Mouse (Mus musculus) forebrain, embryonic 15.5 days (tissue): ENCODE data around the gene Hells. TPM values are rescaled to one million over a fixed set of nuclear protein-coding genes. Genes with fewer than 3 reads are reported as not detected.

ENCODE experiments used
- ATAC-seq: fragments of 200-750 bp; cut with Nextera tagmentation; replicated peaks from 2 replicates; pipeline ENCODE4 v1.8.0; 2017; ENCODE audit warnings: mild to moderate bottlenecking, moderate TSS enrichment, moderate library complexity
- H3K27ac ChIP-seq: fragments of 300-500 bp; sonication (generic); replicated peaks from 2 replicates; pipeline ENCODE4 v1.5.1; 2015; ENCODE audit warnings: mild to moderate bottlenecking, inconsistent platforms
- H3K27me3 ChIP-seq: fragments of 300-500 bp; sonication (generic); 2 replicates; pipeline ENCODE4 v1.6.1; 2015; ENCODE audit warnings: inconsistent platforms
- H3K36me3 ChIP-seq: fragments of 300-500 bp; sonication (generic); 2 replicates; pipeline ENCODE4 v1.6.1; 2015; ENCODE audit warnings: mild to moderate bottlenecking, inconsistent platforms
- H3K4me1 ChIP-seq: fragments of 300-500 bp; sonication (generic); 2 replicates; pipeline ENCODE4 v1.6.1; 2015; ENCODE audit warnings: inconsistent platforms
- H3K4me2 ChIP-seq: fragments of 300-500 bp; sonication (generic); replicated peaks from 2 replicates; pipeline ENCODE4 v1.6.1; 2015; ENCODE audit warnings: mild to moderate bottlenecking, inconsistent platforms
- H3K4me3 ChIP-seq: fragments of 300-500 bp; sonication (generic); 2 replicates; pipeline ENCODE4 v1.5.1; 2015; ENCODE audit warnings: mild to moderate bottlenecking, inconsistent platforms
- H3K9ac ChIP-seq: fragments of 300-500 bp; sonication (generic); replicated peaks from 2 replicates; pipeline ENCODE4 v1.6.1; 2015; ENCODE audit warnings: mild to moderate bottlenecking, inconsistent platforms
- H3K9me3 ChIP-seq: fragments of 300-500 bp; sonication (generic); 2 replicates; pipeline ENCODE4 v1.6.1; 2016; ENCODE audit warnings: inconsistent platforms
- WGBS: fragments of 180-500 bp; shearing (Covaris S2); methylation state at CpG from one replicate; pipeline ENCODE4 v1.1.7; 2015; ENCODE audit warnings: mixed read lengths; 5-methylcytosine and 5-hydroxymethylcytosine counted together
- microRNA-seq: library from miRNA; unstranded; fragments of <30 nt; microRNA quantifications from one replicate; pipeline ENCODE4, GENCODE M21; 2016
- polyA plus RNA-seq: library from polyadenylated mRNA; unstranded; fragments of >200 nt; fragmentation: Nextera tagmentation; extraction: Ambion mirVana; gene quantifications from 2 replicates; pipeline ENCODE4 v1.2.1, GENCODE M21; 2015

The Hells gene
- polyA plus RNA-seq, 1 experiment from 2014 or later: 20.8 TPM

DNA sequence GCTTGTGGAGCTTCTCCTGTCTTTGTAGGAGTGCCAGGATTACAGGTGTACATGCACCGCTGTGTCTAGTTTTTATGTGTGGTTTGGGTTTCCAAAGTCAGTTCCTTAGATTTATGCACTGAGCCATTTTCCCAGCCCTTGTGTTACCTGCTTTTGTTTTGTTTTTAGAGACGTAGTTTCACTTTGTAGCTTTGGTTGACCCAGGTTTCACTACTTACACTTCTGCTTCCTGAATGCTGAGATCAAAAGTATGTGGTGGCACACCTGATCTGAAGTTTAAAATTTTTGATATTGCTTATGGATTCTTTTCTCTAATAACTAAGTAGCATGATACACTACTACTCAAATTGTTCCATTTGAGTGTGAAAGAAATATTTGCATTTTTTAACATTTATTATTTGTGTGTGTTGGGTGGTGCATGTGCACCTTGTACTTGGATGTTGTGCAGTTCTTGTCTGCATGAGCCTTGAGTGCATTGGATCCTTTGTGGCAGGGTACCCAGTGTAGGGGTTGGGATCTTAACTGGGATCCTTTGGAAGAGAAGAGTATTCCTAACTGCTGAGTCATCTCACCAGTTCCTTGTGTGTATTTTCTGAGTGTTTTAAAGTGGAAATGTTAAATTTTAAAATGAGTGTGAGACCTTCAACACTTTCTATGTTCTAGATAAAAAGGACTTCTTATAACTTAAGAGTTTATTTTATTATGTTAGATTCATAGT is 14.0 kb downstream of the Hells start:
- Histone ChIP-seq H3K27ac (no peak overlapping the region), H3K36me3 (peaks cover 6% of the 10 kb centered on the region), H3K4me2 (no peak overlapping the region), H3K9ac (no peak overlapping the region), H3K9me3 (no peaks in the 10 kb centered on the region), H3K4me1 (no peaks in the 10 kb centered on the region), H3K4me3 (no peak overlapping the region), H3K27me3 (no peaks in the 10 kb centered on the region)
- no peak for ATAC-seq
- 86% methylated on average over 2 of the region's 2 CpGs for WGBS

DNA sequence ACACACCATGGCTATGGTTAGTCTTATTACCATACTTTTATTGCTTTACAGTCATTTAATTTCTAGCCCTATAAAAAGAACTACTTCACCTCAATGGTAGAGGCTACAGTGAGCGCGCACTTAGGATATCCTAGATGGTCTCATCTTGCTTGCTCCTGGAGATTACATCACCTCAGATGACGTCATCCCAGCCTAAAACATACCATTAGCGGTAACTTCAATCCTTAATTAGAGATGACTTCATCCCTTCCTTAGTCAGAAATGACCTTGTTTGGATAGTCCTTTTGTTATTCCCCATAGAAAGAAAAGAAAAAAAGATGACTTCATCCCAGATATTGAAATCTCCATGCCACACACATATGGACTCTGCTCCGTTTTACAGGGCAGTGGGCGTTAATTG is 40.0 kb downstream of the Hells start:
- 64% methylated on average over 6 of the region's 6 CpGs for WGBS
- no peak overlapping the region for H3K4me2 ChIP-seq
- H3K27me3 ChIP-seq: no peaks in the 10 kb centered on the region
- no peaks in the 10 kb centered on the region for H3K4me1 ChIP-seq
- no peak for ATAC-seq
- no peak overlapping the region for H3K27ac ChIP-seq
- H3K9ac ChIP-seq: no peak overlapping the region
- no peak overlapping the region for H3K4me3 ChIP-seq
- H3K9me3 ChIP-seq: no peaks in the 10 kb centered on the region
- H3K36me3 ChIP-seq: peaks cover 3% of the 10 kb centered on the region; the same call in 1 of the 2 replicates

DNA sequence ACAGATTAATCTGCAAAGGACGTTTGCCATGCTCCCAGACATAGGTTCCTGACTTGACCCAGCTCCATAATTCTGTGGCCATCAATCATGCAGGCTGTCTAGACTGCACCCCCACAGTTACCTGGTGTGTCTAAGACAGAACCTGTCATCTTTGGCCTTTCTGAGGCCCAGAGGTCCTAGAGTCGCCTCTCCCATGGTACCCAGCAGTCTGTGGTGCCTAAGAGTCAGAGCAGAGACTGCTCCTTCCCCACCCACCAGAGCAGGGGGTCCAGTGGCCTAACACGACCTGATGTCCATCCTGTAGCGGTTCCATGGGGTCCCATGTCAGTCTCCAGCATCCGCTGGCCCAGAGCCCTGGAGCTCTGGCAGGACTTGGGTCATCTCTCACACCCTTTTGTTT is 41.9 kb downstream of the Hells start:
- no peak overlapping the region for H3K9ac ChIP-seq
- H3K27ac ChIP-seq: no peak overlapping the region
- no peaks in the 10 kb centered on the region for H3K4me1 ChIP-seq
- no peaks in the 10 kb centered on the region for H3K9me3 ChIP-seq
- no peak overlapping the region for H3K4me2 ChIP-seq
- no peaks in the 10 kb centered on the region for H3K27me3 ChIP-seq
- no peak overlapping the region for H3K4me3 ChIP-seq
- 87% methylated on average over 5 of the region's 5 CpGs for WGBS
- H3K36me3 ChIP-seq: peaks cover 3% of the 10 kb centered on the region; the same call in 1 of the 2 replicates
- ATAC-seq: no peak

DNA sequence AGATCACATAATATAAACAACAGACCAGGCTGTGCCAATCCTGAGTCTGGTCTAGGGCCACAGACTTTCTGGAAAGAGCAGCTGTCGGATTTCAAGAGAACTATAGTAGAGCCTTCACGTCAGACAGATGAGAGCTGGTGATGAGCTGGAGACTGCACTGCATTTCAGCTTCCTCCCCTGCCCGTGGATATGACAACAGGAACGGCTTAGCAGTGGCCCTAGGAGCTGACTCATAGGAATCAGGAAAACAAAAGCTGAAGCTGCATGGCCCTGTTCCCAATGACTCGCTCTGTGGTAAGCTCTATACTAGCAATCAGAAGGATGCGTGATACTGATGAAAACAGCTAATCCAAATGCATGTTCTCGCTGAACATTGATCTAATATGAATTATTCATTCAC is 43.0 kb downstream of the Hells start:
- no peaks in the 10 kb centered on the region for H3K4me1 ChIP-seq
- H3K9me3 ChIP-seq: no peaks in the 10 kb centered on the region
- ATAC-seq: no peak
- H3K27me3 ChIP-seq: no peaks in the 10 kb centered on the region
- no peak overlapping the region for H3K9ac ChIP-seq
- H3K4me3 ChIP-seq: no peak overlapping the region
- no peak overlapping the region for H3K27ac ChIP-seq
- no peak overlapping the region for H3K4me2 ChIP-seq
- peaks cover 2% of the 10 kb centered on the region; the same call in 1 of the 2 replicates for H3K36me3 ChIP-seq
- WGBS: 64% methylated on average over 7 of the region's 7 CpGs

DNA sequence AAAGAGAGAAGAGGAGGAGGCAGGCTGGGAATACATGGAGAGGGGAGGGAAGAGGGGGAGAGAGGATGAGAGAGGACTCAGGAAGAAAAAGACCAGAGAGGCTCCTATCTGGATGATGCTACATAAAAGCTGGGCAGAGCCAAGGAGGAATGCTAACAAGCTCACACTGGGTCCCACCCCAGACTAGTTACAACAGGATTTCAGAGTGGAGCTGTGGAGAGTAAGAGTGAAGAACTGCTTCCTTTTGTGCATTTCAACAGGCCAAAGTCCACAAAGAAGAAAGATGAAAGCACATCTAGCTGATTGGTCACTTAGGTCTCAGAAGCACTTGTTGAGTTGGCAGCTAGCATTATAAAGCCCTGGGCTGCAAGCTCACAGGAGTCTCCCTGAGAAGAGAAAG is 45.6 kb downstream of the Hells start:
- Histone ChIP-seq H3K4me1 (no peaks in the 10 kb centered on the region), H3K9ac (no peak overlapping the region), H3K4me3 (no peak overlapping the region), H3K9me3 (no peaks in the 10 kb centered on the region), H3K36me3 (no peaks in the 10 kb centered on the region), H3K27ac (no peak overlapping the region), H3K27me3 (no peaks in the 10 kb centered on the region), H3K4me2 (no peak overlapping the region)
- ATAC-seq: no peak

DNA sequence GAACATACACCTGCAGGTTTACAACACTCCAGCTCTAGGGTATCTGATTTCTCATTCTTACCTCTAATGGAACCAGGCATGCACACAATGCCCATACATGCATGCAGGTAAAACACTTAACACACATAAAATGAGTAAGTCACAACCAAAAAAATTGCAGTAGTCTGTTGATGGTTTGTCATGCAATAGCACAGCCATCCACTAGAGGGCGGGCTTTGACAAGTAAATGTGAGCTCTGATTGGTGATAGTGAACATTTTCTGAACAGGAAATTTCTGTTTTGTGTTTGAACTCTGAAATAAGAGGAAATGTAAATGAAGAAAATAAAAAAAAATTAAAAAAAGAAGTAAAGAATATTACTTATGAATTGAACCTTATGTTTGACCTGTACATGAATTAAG is 51.3 kb downstream of the Hells start:
- Histone ChIP-seq H3K4me3 (no peak overlapping the region), H3K9ac (no peak overlapping the region), H3K27me3 (no peaks in the 10 kb centered on the region), H3K27ac (no peak overlapping the region), H3K9me3 (no peaks in the 10 kb centered on the region), H3K4me1 (no peaks in the 10 kb centered on the region), H3K36me3 (no peaks in the 10 kb centered on the region), H3K4me2 (no peak overlapping the region)
- 0% methylated on average over 1 of the region's 1 CpGs for WGBS
- no peak for ATAC-seq

DNA sequence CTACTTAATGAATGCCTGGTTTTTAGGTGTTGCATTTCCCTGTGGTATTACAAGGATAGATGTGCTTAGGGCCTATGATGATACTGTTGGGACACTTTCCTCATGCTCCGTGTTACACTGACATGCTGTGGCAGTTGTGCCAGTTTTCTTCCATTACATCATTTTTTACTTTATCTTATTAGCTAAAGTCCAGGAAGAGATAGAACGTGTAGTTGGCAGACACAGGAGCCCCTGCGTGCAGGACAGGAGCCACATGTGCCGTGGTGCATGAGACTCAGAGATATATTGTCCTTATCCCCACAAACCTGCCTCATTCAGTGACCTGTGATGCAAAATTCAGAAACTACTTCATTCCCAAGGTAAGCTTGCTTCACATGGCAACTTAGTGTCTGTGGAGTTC is 67.5 kb downstream of the Hells start:
- WGBS: 86% methylated on average over 4 of the region's 4 CpGs
- Histone ChIP-seq H3K4me3 (no peak overlapping the region), H3K9ac (no peak overlapping the region)

DNA sequence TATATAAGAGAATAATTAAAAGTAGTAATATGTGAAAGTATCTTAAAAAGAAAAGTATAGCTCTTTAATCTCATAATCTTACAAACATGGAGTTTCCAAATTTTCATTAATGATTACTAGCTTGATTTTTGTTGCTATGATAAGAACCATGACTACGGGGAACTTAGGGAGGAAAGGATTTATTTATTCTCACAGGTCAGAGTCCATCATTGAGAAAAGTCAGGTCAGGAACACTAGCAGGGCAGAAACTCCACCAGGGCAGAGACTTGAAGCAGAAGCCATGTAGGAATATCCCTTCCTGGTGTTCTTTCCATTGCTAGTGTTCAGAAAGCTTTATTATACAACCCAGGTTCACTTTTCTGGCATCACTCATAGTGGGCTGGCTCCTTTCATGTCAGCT is 68.0 kb downstream of the Hells start:
- H3K27me3 ChIP-seq: no peaks in the 10 kb centered on the region
- no peak overlapping the region for H3K4me2 ChIP-seq
- H3K36me3 ChIP-seq: no peaks in the 10 kb centered on the region
- no peak for ATAC-seq
- H3K9ac ChIP-seq: no peak overlapping the region
- H3K4me1 ChIP-seq: no peaks in the 10 kb centered on the region
- H3K4me3 ChIP-seq: no peak overlapping the region
- 93% methylated on average over 1 of the region's 1 CpGs for WGBS
- H3K27ac ChIP-seq: no peak overlapping the region
- H3K9me3 ChIP-seq: no peaks in the 10 kb centered on the region

More for the DNA sequence above, 67.5 kb downstream of the Hells start:
- Histone ChIP-seq H3K4me2 (no peak overlapping the region), H3K27me3 (no peaks in the 10 kb centered on the region), H3K36me3 (no peaks in the 10 kb centered on the region), H3K4me1 (no peaks in the 10 kb centered on the region), H3K9me3 (no peaks in the 10 kb centered on the region), H3K27ac (no peak overlapping the region)
- no peak for ATAC-seq

DNA sequence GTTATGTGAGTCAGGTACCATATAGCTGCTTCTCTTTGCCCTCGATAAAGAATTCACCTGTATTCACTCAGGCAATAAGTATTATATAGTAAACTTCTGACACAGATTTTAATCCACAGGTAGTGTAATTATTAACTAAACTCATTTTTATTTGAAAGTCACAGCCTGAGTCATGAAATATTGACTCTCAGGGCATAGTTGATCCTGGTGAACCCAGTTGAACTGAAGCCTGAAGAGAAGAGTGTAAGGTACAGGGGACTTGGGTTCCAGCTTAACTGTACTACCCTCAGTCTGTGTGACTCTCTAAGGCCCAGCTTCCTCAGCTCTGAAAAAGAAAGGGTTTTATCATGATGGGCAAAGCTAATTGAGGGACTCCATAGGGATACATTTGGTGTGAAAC is 74.4 kb downstream of the Hells start:
- H3K27ac ChIP-seq: no peak overlapping the region
- no peaks in the 10 kb centered on the region for H3K27me3 ChIP-seq
- no peaks in the 10 kb centered on the region for H3K4me1 ChIP-seq
- H3K4me2 ChIP-seq: no peak overlapping the region
- H3K4me3 ChIP-seq: no peak overlapping the region
- H3K36me3 ChIP-seq: no peaks in the 10 kb centered on the region
- no peaks in the 10 kb centered on the region for H3K9me3 ChIP-seq
- WGBS: 88% methylated on average over 1 of the region's 1 CpGs
- no peak overlapping the region for H3K9ac ChIP-seq
- no peak for ATAC-seq

DNA sequence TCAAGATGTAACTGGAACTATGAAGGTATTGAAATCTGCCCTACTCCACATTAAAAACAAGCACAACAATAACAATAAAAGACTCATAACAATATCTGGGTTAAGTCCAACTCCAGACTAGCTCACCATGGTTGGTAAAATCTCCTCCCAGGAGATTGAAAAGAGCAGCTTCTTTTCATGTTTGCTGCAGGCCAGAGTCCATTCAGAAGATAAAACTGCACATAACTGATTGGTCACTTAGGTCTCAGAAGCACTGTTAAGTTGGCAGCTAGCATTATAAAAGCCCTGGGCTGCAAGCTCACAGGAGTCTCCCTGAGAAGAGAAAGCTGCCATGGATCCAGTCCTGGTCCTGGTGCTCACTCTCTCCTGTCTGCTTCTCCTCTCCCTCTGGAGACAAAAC is 76.0 kb downstream of the Hells start, which contains the start of gene Cyp2c55:
Cyp2c55 (plus strand) TSS at position 305 of the 400 bp plus-strand sequence.
- H3K36me3 ChIP-seq: no peaks in the 10 kb centered on the region
- H3K27me3 ChIP-seq: no peaks in the 10 kb centered on the region
- H3K9me3 ChIP-seq: no peaks in the 10 kb centered on the region
- no peak within 1 kb of the TSS for H3K27ac ChIP-seq
- no peak within 1 kb of the TSS for H3K4me3 ChIP-seq
- no peak within 1 kb of the TSS for H3K9ac ChIP-seq
- no peaks in the 10 kb centered on the region for H3K4me1 ChIP-seq
- no peak for ATAC-seq
- no peak within 1 kb of the TSS for H3K4me2 ChIP-seq

Small RNA genes within 50 kb of the gene (microRNA-seq; reads per million reads assigned to microRNA genes)
- not detected for gene Gm23800

Other genes with a start within 250 kb of the Hells start
- gene Noc3l, start 111.7 kb upstream of the Hells start, polyA plus RNA-seq: 6.0 and 7.1 TPM in 2 replicates
- gene Tbc1d12, start 94.3 kb upstream of the Hells start, polyA plus RNA-seq: 4.4 and 5.0 TPM in 2 replicates
- not detected in 2 replicates for gene Cyp2c55, start 76.1 kb downstream of the Hells start, polyA plus RNA-seq
- gene Cyp2c65, start 130.1 kb downstream of the Hells start, polyA plus RNA-seq: not detected in 2 replicates
- not detected in 2 replicates for gene Cyp2c66, start 183.0 kb downstream of the Hells start, polyA plus RNA-seq